8 mouse cellular contexts compared by ENCODE assay signal in the genomic region with DNA sequence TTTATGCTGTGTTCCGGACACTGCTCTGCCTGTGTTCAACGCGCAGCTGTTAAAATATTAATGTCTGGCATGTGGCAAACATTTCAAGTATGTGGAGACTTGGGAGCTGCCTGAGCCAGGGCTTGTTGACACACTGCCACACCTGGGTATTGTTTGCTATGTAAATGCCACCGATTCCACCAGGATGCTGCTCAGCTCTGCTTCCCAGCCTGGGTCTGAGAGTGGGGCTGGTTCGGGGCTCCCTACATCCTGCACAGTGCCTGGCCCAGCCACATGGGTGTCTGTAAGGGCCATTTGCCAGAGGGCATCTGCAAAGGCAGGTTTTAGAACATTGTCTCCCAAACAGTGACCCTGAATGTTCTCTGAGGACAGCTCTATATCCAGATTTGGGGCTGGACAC.
A peak's percentile ranks its signal among the peaks of the same experiment; 100 is the strongest.
DNase-seq lines count a peak whose midpoint lies in the region; ATAC-seq lines count a peak whose summit lies in the region.

No protein-coding gene starts in this region.

- ATAC-seq in forebrain, embryonic 15.5 days (replicated peaks): no peak
- peak; percentile 21; the same call in 1 of the 2 replicates for ATAC-seq in neural tube, embryonic 14.5 days (ENCODE audit: low read depth)

- no peaks in the 10 kb centered on the region for H3K9me3 ChIP-seq in forebrain, embryonic 15.5 days
- no peaks in the 10 kb centered on the region for H3K9me3 ChIP-seq in neural tube, embryonic 14.5 days (ENCODE audit: control insufficient read depth, low read length)

- H3K27ac ChIP-seq in forebrain, embryonic 15.5 days (replicated peaks): peak overlapping the region; percentile 7; the same call in 1 of the 2 replicates
- peak overlapping the region; percentile 57 for H3K27ac ChIP-seq in neural tube, embryonic 14.5 days (ENCODE audit: low read depth, low read length)

- no peaks in the 10 kb centered on the region for H3K36me3 ChIP-seq in forebrain, embryonic 15.5 days
- H3K36me3 ChIP-seq in neural tube, embryonic 14.5 days (ENCODE audit: control insufficient read depth, insufficient read depth, low read length): no peaks in the 10 kb centered on the region

- no peak overlapping the region for H3K4me2 ChIP-seq in forebrain, embryonic 15.5 days (replicated peaks)
- no peak overlapping the region for H3K4me2 ChIP-seq in neural tube, embryonic 14.5 days (ENCODE audit: low read depth, low read length)

- no peak overlapping the region for H3K9ac ChIP-seq in forebrain, embryonic 15.5 days (replicated peaks)
- no peak overlapping the region for H3K9ac ChIP-seq in neural tube, embryonic 14.5 days (replicated peaks; ENCODE audit: low read depth, low read length)

- WGBS in forebrain, embryonic 15.5 days: 65% methylated on average over 5 of the region's 5 CpGs
- 28% methylated on average over 5 of the region's 5 CpGs for WGBS in large intestine, adult 2 months
- WGBS in neural tube, embryonic 14.5 days: 42% methylated on average over 5 of the region's 5 CpGs

- H3K4me1 ChIP-seq in forebrain, embryonic 15.5 days: peaks cover 56% of the 10 kb centered on the region
- peaks cover 12% of the 10 kb centered on the region; the same call in 1 of the 2 replicates for H3K4me1 ChIP-seq in neural tube, embryonic 14.5 days (ENCODE audit: control insufficient read depth, insufficient read depth, low read length)

- no peak overlapping the region for H3K4me3 ChIP-seq in forebrain, embryonic 15.5 days
- H3K4me3 ChIP-seq in neural tube, embryonic 14.5 days (ENCODE audit: low read depth, low read length): no peak overlapping the region

- no peaks in the 10 kb centered on the region for H3K27me3 ChIP-seq in forebrain, embryonic 15.5 days
- no peaks in the 10 kb centered on the region for H3K27me3 ChIP-seq in neural tube, embryonic 14.5 days (ENCODE audit: control insufficient read depth, insufficient read depth, low read length)

- peak; percentile 4 for DNase-seq in kidney, postnatal 14 days
- DNase-seq in kidney, postnatal 25 days: no peak
- peak; percentile 13 for DNase-seq in large intestine, adult 2 months (ENCODE audit: low read depth, low spot score)
- DNase-seq in B cell, adult 2 months: no peak
- DNase-seq in thymus, postnatal 0 days (ENCODE audit: low spot score): no peak
- no peak for DNase-seq in left cerebral cortex, adult 11 months (ENCODE audit: low spot score)

Comparison
In these comparisons a context has a peak if more than half of its experiments do, and no peak if none do; other contexts are left out.
1. DNase-seq: peak in kidney, postnatal 14 days (single experiment) and large intestine, adult 2 months (single experiment); none in kidney, postnatal 25 days (0 of 2), B cell, adult 2 months (0 of 2), thymus, postnatal 0 days (single experiment) and left cerebral cortex, adult 11 months (single experiment).